Mouse (Mus musculus): ENCODE measurements around the gene Abca2. TPM values are rescaled to one million over a fixed set of nuclear protein-coding genes. Genes with fewer than 3 reads are reported as not detected.
A peak's percentile ranks its signal among the peaks of the same experiment; 100 is the strongest.

Abca2 gene
- polyA plus RNA-seq, 1 experiment, result 15.0 TPM

GRCm38 (mm10) chr2:25450853-25451647, 22.5 kb downstream of the Abca2 start:
- Histone ChIP-seq H3K4me1 (ENCODE audit: control insufficient read depth, insufficient read depth, low read length) (no peaks in the 10 kb centered on the region), H3K27ac (ENCODE audit: control insufficient read depth, insufficient read depth, low read depth, low read length, poor library complexity) (no peak overlapping the region), H3K4me3 (replicated peaks; ENCODE audit: control insufficient read depth, low read depth, low read length) (no peak overlapping the region)
- TF ChIP-seq POLR2A (IDR thresholded peaks at IDR 0.05; ENCODE audit: borderline replicate concordance, control insufficient read depth, low read depth, low read length) (no peak), CTCF (IDR thresholded peaks at IDR 0.05; ENCODE audit: control insufficient read depth, insufficient read depth, low read length) (no peak)
- 25% methylated on average over 8 of the region's 8 CpGs for WGBS

GRCm38 (mm10) chr2:25452951-25453350, 24.4 kb downstream of the Abca2 start:
- Histone ChIP-seq H3K4me3 (replicated peaks; ENCODE audit: control insufficient read depth, low read depth, low read length) (no peak overlapping the region), H3K4me1 (ENCODE audit: control insufficient read depth, insufficient read depth, low read length) (no peaks in the 10 kb centered on the region), H3K27ac (ENCODE audit: control insufficient read depth, insufficient read depth, low read depth, low read length, poor library complexity) (no peak overlapping the region)
- TF ChIP-seq POLR2A (IDR thresholded peaks at IDR 0.05; ENCODE audit: borderline replicate concordance, control insufficient read depth, low read depth, low read length), result no peak
- TF ChIP-seq CTCF (IDR thresholded peaks at IDR 0.05; ENCODE audit: control insufficient read depth, insufficient read depth, low read length), result no peak
- WGBS, result 60% methylated on average over 1 of the region's 1 CpGs

GRCm38 (mm10) chr2:25456205-25456953, 27.9 kb downstream of the Abca2 start, which contains the start of gene Clic3:
Gene Clic3, plus strand, starts transcription at chr2:25456838.
- WGBS, result 75% methylated on average over 14 of the region's 14 CpGs
- no peak within 1 kb of the TSS for H3K4me3 ChIP-seq (replicated peaks; ENCODE audit: control insufficient read depth, low read depth, low read length)
- H3K4me1 ChIP-seq (ENCODE audit: control insufficient read depth, insufficient read depth, low read length), result peaks cover 1% of the 10 kb centered on the region; the same call in 1 of the 2 replicates
- no peak for TF ChIP-seq CTCF (IDR thresholded peaks at IDR 0.05; ENCODE audit: control insufficient read depth, insufficient read depth, low read length)
- no peak for TF ChIP-seq POLR2A (IDR thresholded peaks at IDR 0.05; ENCODE audit: borderline replicate concordance, control insufficient read depth, low read depth, low read length)
- H3K27ac ChIP-seq (ENCODE audit: control insufficient read depth, insufficient read depth, low read depth, low read length, poor library complexity), result no peak within 1 kb of the TSS

- no peak overlapping the region for H3K4me3 ChIP-seq (replicated peaks; ENCODE audit: control insufficient read depth, low read depth, low read length)
- 81% methylated on average over 9 of the region's 9 CpGs for WGBS
- peaks cover 4% of the 10 kb centered on the region; the same call in 1 of the 2 replicates for H3K4me1 ChIP-seq (ENCODE audit: control insufficient read depth, insufficient read depth, low read length)
- TF ChIP-seq CTCF (IDR thresholded peaks at IDR 0.05; ENCODE audit: control insufficient read depth, insufficient read depth, low read length) (no peak), POLR2A (IDR thresholded peaks at IDR 0.05; ENCODE audit: borderline replicate concordance, control insufficient read depth, low read depth, low read length) (no peak)
- no peak overlapping the region for H3K27ac ChIP-seq (ENCODE audit: control insufficient read depth, insufficient read depth, low read depth, low read length, poor library complexity)
These were observed 28.8 kb downstream of the Abca2 start for GRCm38 (mm10) chr2:25457022-25457896.

GRCm38 (mm10) chr2:25458911-25459310, 30.4 kb downstream of the Abca2 start:
- Histone ChIP-seq H3K27ac (ENCODE audit: control insufficient read depth, insufficient read depth, low read depth, low read length, poor library complexity) (no peak overlapping the region), H3K4me3 (replicated peaks; ENCODE audit: control insufficient read depth, low read depth, low read length) (no peak overlapping the region), H3K4me1 (ENCODE audit: control insufficient read depth, insufficient read depth, low read length) (peaks cover 4% of the 10 kb centered on the region; the same call in 1 of the 2 replicates)
- WGBS, result 74% methylated on average over 5 of the region's 5 CpGs
- no peak for TF ChIP-seq POLR2A (IDR thresholded peaks at IDR 0.05; ENCODE audit: borderline replicate concordance, control insufficient read depth, low read depth, low read length)
- TF ChIP-seq CTCF (IDR thresholded peaks at IDR 0.05; ENCODE audit: control insufficient read depth, insufficient read depth, low read length), result no peak

- peaks cover 6% of the 10 kb centered on the region; the same call in 1 of the 2 replicates for H3K4me1 ChIP-seq (ENCODE audit: control insufficient read depth, insufficient read depth, low read length)
- peak overlapping the region; percentile 91 for H3K4me3 ChIP-seq (replicated peaks; ENCODE audit: control insufficient read depth, low read depth, low read length)
- no peak for TF ChIP-seq POLR2A (IDR thresholded peaks at IDR 0.05; ENCODE audit: borderline replicate concordance, control insufficient read depth, low read depth, low read length)
- no peak for TF ChIP-seq CTCF (IDR thresholded peaks at IDR 0.05; ENCODE audit: control insufficient read depth, insufficient read depth, low read length)
- 29% methylated on average over 5 of the region's 5 CpGs for WGBS
- peak overlapping the region; percentile 98 for H3K27ac ChIP-seq (ENCODE audit: control insufficient read depth, insufficient read depth, low read depth, low read length, poor library complexity)
These were observed 31.6 kb downstream of the Abca2 start for GRCm38 (mm10) chr2:25460135-25460534.

GRCm38 (mm10) chr2:25460551-25461309, 32.2 kb downstream of the Abca2 start, which contains the start of gene Paxx:
Gene Paxx, minus strand, starts transcription at chr2:25461094.
- Histone ChIP-seq H3K4me1 (ENCODE audit: control insufficient read depth, insufficient read depth, low read length) (peaks cover 7% of the 10 kb centered on the region; the same call in 1 of the 2 replicates), H3K27ac (ENCODE audit: control insufficient read depth, insufficient read depth, low read depth, low read length, poor library complexity) (peak within 1 kb of the TSS; percentile 98)
- under 1% methylated on average over 48 of the region's 48 CpGs for WGBS

More at GRCm38 (mm10) chr2:25460551-25461309, 32.2 kb downstream of the Abca2 start, which contains the start of gene Paxx:
- peak within 1 kb of the TSS; percentile 91 for H3K4me3 ChIP-seq (replicated peaks; ENCODE audit: control insufficient read depth, low read depth, low read length)
- TF ChIP-seq POLR2A (IDR thresholded peaks at IDR 0.05; ENCODE audit: borderline replicate concordance, control insufficient read depth, low read depth, low read length) (peak; percentile 77), CTCF (IDR thresholded peaks at IDR 0.05; ENCODE audit: control insufficient read depth, insufficient read depth, low read length) (no peak)
